Mouse (Mus musculus): Measurements from ENCODE around the gene Elk3.

DNA sequence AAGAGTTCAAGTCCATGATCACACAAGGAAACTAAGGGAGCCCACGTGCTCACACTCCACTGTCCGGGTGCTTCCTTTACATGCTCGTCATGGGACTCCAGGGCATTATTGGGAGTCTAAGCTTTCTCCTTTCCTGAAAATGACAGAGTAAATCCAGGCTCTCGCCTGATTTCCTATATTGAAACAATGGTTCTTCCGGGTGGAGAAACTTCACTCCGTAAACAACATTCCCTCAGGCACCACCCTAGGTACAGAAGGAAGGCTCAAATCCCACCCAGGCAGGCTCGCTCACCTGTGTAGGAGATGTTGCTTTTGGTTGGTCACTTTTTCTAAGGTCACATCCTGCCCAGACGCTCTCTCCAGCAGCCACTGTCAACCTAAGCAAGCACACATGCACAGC lies 9.1 kb downstream of the Elk3 start:
- TF ChIP-seq POLR2A (IDR thresholded peaks at IDR 0.05; ENCODE audit: extremely low read depth, insufficient read depth, low read length) = no peak
- TF ChIP-seq CTCF (IDR thresholded peaks at IDR 0.05; ENCODE audit: low read depth, low read length) = no peak
